Mouse (Mus musculus): ENCODE measurements at regions not wholly inside any gene's neighbourhood (a gene's known extent, or its start where the extent isn't known, plus 50 kb on each side); places are given as distances from the start of the nearest gene placed in this dataset.
A peak's percentile ranks its signal among the peaks of the same experiment; 100 is the strongest.
"Not testable (repeated sequence)": the region's sequence is repeated elsewhere in the genome, so short reads cannot be mapped to it uniquely, and the experiment has no call there.

- DNase-seq (ENCODE audit: low spot score in 2 of 2), result peak; percentile 13 to 72
Observed at GRCm38 (mm10) chr6:95058017-95058416, 59.0 kb upstream of the Kbtbd8 start.

GRCm38 (mm10) chr6:95056222-95056621, 60.8 kb upstream of the Kbtbd8 start:
- DNase-seq (ENCODE audit: low spot score in 2 of 2), result no peak

- DNase-seq (ENCODE audit: low spot score in 2 of 2), result no peak
Observed at GRCm38 (mm10) chr6:95053717-95054382, 63.2 kb upstream of the Kbtbd8 start.

GRCm38 (mm10) chr6:95041351-95041750, 75.7 kb upstream of the Kbtbd8 start:
- DNase-seq (ENCODE audit: low spot score in 2 of 2), result not testable (repeated sequence)

- DNase-seq (ENCODE audit: low spot score in 2 of 2), result no peak
Observed at GRCm38 (mm10) chr6:95024239-95024638, 92.8 kb upstream of the Kbtbd8 start.

GRCm38 (mm10) chr6:95021724-95022123, 95.3 kb upstream of the Kbtbd8 start:
- DNase-seq (ENCODE audit: low spot score in 2 of 2), result no peak

GRCm38 (mm10) chr6:95017911-95018310, 99.1 kb upstream of the Kbtbd8 start:
- no peak for DNase-seq (ENCODE audit: low spot score in 2 of 2)

GRCm38 (mm10) chr6:95017484-95017883, 99.6 kb upstream of the Kbtbd8 start:
- no peak for DNase-seq (ENCODE audit: low spot score in 2 of 2)

GRCm38 (mm10) chr6:95013096-95013495, 103.9 kb upstream of the Kbtbd8 start:
- DNase-seq (ENCODE audit: low spot score in 2 of 2), result no peak

GRCm38 (mm10) chr6:95006485-95006884, 110.6 kb upstream of the Kbtbd8 start:
- DNase-seq (ENCODE audit: low spot score in 2 of 2), result no peak

- DNase-seq (ENCODE audit: low spot score in 2 of 2), result no peak
Observed at GRCm38 (mm10) chr6:95003716-95004115, 113.3 kb upstream of the Kbtbd8 start.

GRCm38 (mm10) chr6:94999562-94999961, 117.5 kb upstream of the Kbtbd8 start:
- DNase-seq (ENCODE audit: low spot score in 2 of 2), result no peak

- DNase-seq (ENCODE audit: low spot score in 2 of 2), result no peak
Observed at GRCm38 (mm10) chr6:94999002-94999401, 118.0 kb upstream of the Kbtbd8 start.

GRCm38 (mm10) chr6:94998371-94998770, 118.7 kb upstream of the Kbtbd8 start:
- no peak for DNase-seq (ENCODE audit: low spot score in 2 of 2)

- no peak for DNase-seq (ENCODE audit: low spot score in 2 of 2)
Observed at GRCm38 (mm10) chr6:94994376-94994775, 122.7 kb upstream of the Kbtbd8 start.

- no peak for DNase-seq (ENCODE audit: low spot score in 2 of 2)
Observed at GRCm38 (mm10) chr6:94987427-94987826, 129.6 kb upstream of the Kbtbd8 start.

GRCm38 (mm10) chr6:94986346-94986745, 130.7 kb upstream of the Kbtbd8 start:
- peak; percentile 15 to 76 for DNase-seq (ENCODE audit: low spot score in 2 of 2)

GRCm38 (mm10) chr6:94984411-94984895, 132.6 kb upstream of the Kbtbd8 start:
- DNase-seq (ENCODE audit: low spot score in 2 of 2), result no peak

GRCm38 (mm10) chr6:94968683-94969082, 148.4 kb upstream of the Kbtbd8 start:
- no peak for DNase-seq (ENCODE audit: low spot score in 2 of 2)

- DNase-seq (ENCODE audit: low spot score in 2 of 2), result peak; percentile 10 to 66
Observed at GRCm38 (mm10) chr6:94966962-94967361, 150.1 kb upstream of the Kbtbd8 start.

- DNase-seq (ENCODE audit: low spot score in 2 of 2), result no peak
Observed at GRCm38 (mm10) chr6:94963204-94963603, 153.8 kb upstream of the Kbtbd8 start.

- DNase-seq (ENCODE audit: low spot score in 2 of 2), result no peak
Observed at GRCm38 (mm10) chr6:94962411-94963087, 154.5 kb upstream of the Kbtbd8 start.

GRCm38 (mm10) chr6:94961821-94962220, 155.2 kb upstream of the Kbtbd8 start:
- DNase-seq (ENCODE audit: low spot score in 2 of 2), result no peak
